9 mouse cellular contexts compared by ENCODE assay signal in the genomic region with DNA sequence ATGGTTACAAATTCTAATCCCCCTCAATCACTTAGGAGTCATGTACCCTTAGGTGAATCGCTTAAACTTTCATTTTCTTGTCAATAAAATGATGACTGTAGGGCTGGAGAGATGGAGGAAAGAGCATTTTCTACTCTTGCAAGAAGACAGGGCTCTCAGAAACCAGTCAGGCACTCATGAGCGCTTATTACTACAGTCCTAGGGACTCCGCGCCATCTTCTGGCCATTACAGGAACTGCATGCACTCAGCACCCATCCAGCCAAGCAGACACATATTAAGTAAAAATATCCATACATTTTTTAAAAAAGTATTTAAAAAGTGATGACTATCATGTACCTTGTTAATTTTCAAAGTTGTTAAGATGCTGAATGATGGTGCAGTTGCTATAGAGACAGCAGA. TPM values are rescaled to one million over a fixed set of nuclear protein-coding genes. Genes with fewer than 3 reads are reported as not detected.
DNase-seq lines count a peak whose midpoint lies in the region; ATAC-seq lines count a peak whose summit lies in the region.
"Had no signal": no experiment of that assay in that cellular context is flagged by ENCODE, and none has a peak within 500 bp of the region (broad histone marks: within the 10 kb centered on the region; RNA-seq: fewer than 3 reads in every experiment).

No protein-coding gene starts in this region.

- ATAC-seq in midbrain, embryonic 11.5 days (ENCODE audit: low FRiP score), result peak; percentile 34; the same call in 1 of the 2 replicates

- intact Hi-C loops in left cerebral cortex, postnatal 25 days (cut with DNase I), result loop anchor here (1.0 to 5.0 kb wide), 3 partner anchors 74 to 514 kb away; no protein-coding TSS in a partner anchor

- peak; percentile 70 for DNase-seq in T-cell, adult 2 months (ENCODE audit: low spot score)
- DNase-seq in cerebellum, adult 8-10 months, result peak; percentile 85
- DNase-seq in frontal cortex, adult 2 months (ENCODE audit: extremely low spot score in 1 of 2, low spot score in 1 of 2), result peak; percentile 85 to 96
- DNase-seq in hindlimb bud, embryonic 11.5 days (ENCODE audit: extremely low spot score, low read depth, low spot score), result peak; percentile 63
- DNase-seq in left cerebral cortex, postnatal 25 days (ENCODE audit: low spot score in 2 of 2), result peak; percentile 90 to 94
- DNase-seq in midbrain, embryonic 11.5 days (ENCODE audit: low spot score, missing footprints), result peak; percentile 97
- peak; percentile 89 for DNase-seq in right cerebral cortex, postnatal 4 days
- DNase-seq in urinary bladder, postnatal 4 days (ENCODE audit: low spot score in 2 of 2), result peak; percentile 66 to 87

- no peak overlapping the region for H3K27ac ChIP-seq in midbrain, embryonic 11.5 days (ENCODE audit: low read depth, low read length)

- H3K9me3 ChIP-seq in midbrain, embryonic 11.5 days (ENCODE audit: control insufficient read depth, low read length), result no peaks in the 10 kb centered on the region
- H3K9me3 ChIP-seq: megakaryocyte, embryonic 14.5 days had no signal

- H3K4me3 ChIP-seq in midbrain, embryonic 11.5 days (ENCODE audit: low read depth, low read length), result no peak overlapping the region
- H3K4me3 ChIP-seq: megakaryocyte, embryonic 14.5 days had no signal

- H3K9ac ChIP-seq in midbrain, embryonic 11.5 days (ENCODE audit: low read length), result no peak overlapping the region

- H3K36me3 ChIP-seq in midbrain, embryonic 11.5 days (ENCODE audit: control insufficient read depth, insufficient read depth, low read length), result no peaks in the 10 kb centered on the region

- no peaks in the 10 kb centered on the region for H3K4me1 ChIP-seq in midbrain, embryonic 11.5 days (ENCODE audit: control insufficient read depth, insufficient read depth, low read length)

- no peaks in the 10 kb centered on the region for H3K27me3 ChIP-seq in midbrain, embryonic 11.5 days (ENCODE audit: control insufficient read depth, insufficient read depth, low read length)

- WGBS in midbrain, embryonic 11.5 days, result under 1% methylated on average over 4 of the region's 4 CpGs

- H3K4me2 ChIP-seq in midbrain, embryonic 11.5 days, result no peak overlapping the region

RNA-seq across cellular contexts. Expression of gene Ampd3, which starts 33.0 kb away (rescaled TPM):
- 24.9 and 29.1 TPM in 2 replicates for polyA plus RNA-seq in frontal cortex, adult 2 months (2012; rRNA removed)
- total RNA-seq in left cerebral cortex, postnatal 25 days (2021), result 10 to 100 TPM; 22.0 to 24.2 TPM
- 1.4 and 2.6 TPM in 2 replicates for polyA plus RNA-seq in midbrain, embryonic 11.5 days (2014; fragmentation: Nextera tagmentation; extraction: Ambion mirVana)

RNA-seq across cellular contexts. Expression of gene Rnf141, which starts 43.2 kb away (rescaled TPM):
- 67.0 and 75.5 TPM in 2 replicates for polyA plus RNA-seq in frontal cortex, adult 2 months (2012; rRNA removed)
- 10 to 100 TPM; 70.9 to 82.1 TPM for total RNA-seq in left cerebral cortex, postnatal 25 days (2021)
- 27.7 and 28.0 TPM in 2 replicates for polyA plus RNA-seq in midbrain, embryonic 11.5 days (2014; fragmentation: Nextera tagmentation; extraction: Ambion mirVana)
